Mouse (Mus musculus) frontal cortex, postnatal 36 days (tissue): ENCODE data around the gene Hoxb6.

Experiments used
- DNase-seq, 2 experiments: peaks; one replicate each; pipeline ENCODE4 v3.0.0; 2022; ENCODE audit warnings: low spot score in 2 of 2

Gene Hoxb6

GRCm38 (mm10) chr11:96334998-96335397 is 42.7 kb downstream of the Hoxb6 start:
- no peak for DNase-seq

- DNase-seq, result no peak
These were observed 44.3 kb downstream of the Hoxb6 start for GRCm38 (mm10) chr11:96336597-96336996.

- no peak for DNase-seq
These were observed 44.8 kb downstream of the Hoxb6 start for GRCm38 (mm10) chr11:96337026-96337425.

GRCm38 (mm10) chr11:96338957-96339855 is 46.9 kb downstream of the Hoxb6 start:
- no peak for DNase-seq

- no peak for DNase-seq
These were observed 48.6 kb downstream of the Hoxb6 start for GRCm38 (mm10) chr11:96340698-96341365.

- DNase-seq, result no peak
These were observed 49.7 kb downstream of the Hoxb6 start for GRCm38 (mm10) chr11:96341701-96342575.

GRCm38 (mm10) chr11:96342576-96342930 is 50.3 kb downstream of the Hoxb6 start:
- DNase-seq, result no peak

- no peak for DNase-seq
These were observed 51.0 kb downstream of the Hoxb6 start for GRCm38 (mm10) chr11:96343206-96343745.

GRCm38 (mm10) chr11:96344061-96344877 is 52.0 kb downstream of the Hoxb6 start:
- no peak for DNase-seq

GRCm38 (mm10) chr11:96344878-96345159 is 52.5 kb downstream of the Hoxb6 start:
- DNase-seq, result no peak

- DNase-seq, result no peak
These were observed 53.1 kb downstream of the Hoxb6 start for GRCm38 (mm10) chr11:96345220-96345892.

GRCm38 (mm10) chr11:96345893-96346806 is 53.9 kb downstream of the Hoxb6 start:
- DNase-seq, result no peak

- no peak for DNase-seq
These were observed 54.7 kb downstream of the Hoxb6 start for GRCm38 (mm10) chr11:96346916-96347520.

- no peak for DNase-seq
These were observed 55.4 kb downstream of the Hoxb6 start for GRCm38 (mm10) chr11:96347717-96348116.

- DNase-seq, result no peak
These were observed 56.1 kb downstream of the Hoxb6 start for GRCm38 (mm10) chr11:96348141-96348928.

- DNase-seq, result no peak
These were observed 56.7 kb downstream of the Hoxb6 start for GRCm38 (mm10) chr11:96348988-96349387.

- no peak for DNase-seq
These were observed 57.4 kb downstream of the Hoxb6 start for GRCm38 (mm10) chr11:96349491-96350340.

GRCm38 (mm10) chr11:96350341-96350624 is 58.0 kb downstream of the Hoxb6 start, which contains the start of gene Hoxb2:
Gene Hoxb2 (plus strand): TSS chr11:96350525.
- no peak for DNase-seq
